Mouse (Mus musculus): ENCODE data around the gene Idua.

DNA sequence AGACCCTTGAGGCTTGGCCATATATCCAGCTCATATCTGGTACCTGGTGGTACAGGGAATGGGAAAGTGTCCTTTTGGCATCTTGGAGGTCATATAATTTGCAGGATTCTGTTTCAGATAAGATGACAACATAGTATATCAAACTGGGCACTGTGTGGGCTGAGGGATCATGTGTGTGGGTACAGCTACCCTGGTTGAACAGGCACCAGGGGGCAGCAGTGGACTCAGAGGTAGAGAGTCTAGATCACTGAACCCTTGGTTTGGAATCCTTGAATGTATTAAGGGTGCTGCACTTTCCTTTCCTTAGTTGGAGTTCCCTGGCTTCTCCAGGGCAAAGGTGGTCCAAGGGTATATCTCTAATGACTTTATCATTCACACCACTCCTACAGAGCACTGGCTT is 10.7 kb downstream of the Idua start:
- TF ChIP-seq POLR2A (IDR thresholded peaks at IDR 0.05; ENCODE audit: borderline replicate concordance, extremely low read depth, insufficient read depth, insufficient read length, poor library complexity, severe bottlenecking) (no peak), CTCF (IDR thresholded peaks at IDR 0.05; ENCODE audit: borderline replicate concordance, extremely low read depth, insufficient read depth, insufficient read length) (peak; percentile 37; the same call in 1 of the 2 replicates)
